Mouse (Mus musculus): ENCODE results near the gene Srrm4.

GRCm38 (mm10) chr5:116497205-116497604 is 94.4 kb downstream of the Srrm4 start:
- TF ChIP-seq ZC3H11A (IDR thresholded peaks at IDR 0.05; ENCODE audit: borderline replicate concordance, low read depth, low read length): no peak
- no peak for TF ChIP-seq MAFK (IDR thresholded peaks at IDR 0.05; ENCODE audit: insufficient read depth, low read depth, low read length)
- no peak for TF ChIP-seq ZNF384 (IDR thresholded peaks at IDR 0.05; ENCODE audit: low read depth, low read length)
- no peak for TF ChIP-seq HCFC1 (IDR thresholded peaks at IDR 0.05; ENCODE audit: borderline replicate concordance, insufficient read depth, low read length)
- no peak for TF ChIP-seq CHD2 (IDR thresholded peaks at IDR 0.05; ENCODE audit: low read depth, low read length)
